Mouse (Mus musculus) gastrocnemius, adult 2 months (tissue): ENCODE measurements around the gene Ubtf. TPM values are rescaled to one million over a fixed set of nuclear protein-coding genes. Genes with fewer than 3 reads are reported as not detected.

Experiments
- DNase-seq: peaks from one replicate; pipeline ENCODE4 v3.0.0; 2022
- H3K27ac ChIP-seq: fragments of 200-600 bp; 2 replicates; pipeline ENCODE4 v1.8.1; 2022; ENCODE audit warnings: mild to moderate bottlenecking
- H3K4me3 ChIP-seq: fragments of 200-600 bp; 2 replicates; pipeline ENCODE4 v1.8.1; 2022; ENCODE audit warnings: mild to moderate bottlenecking, moderate library complexity
- CTCF ChIP-seq: fragments of 200-600 bp; IDR thresholded peaks from 2 replicates; pipeline ENCODE4 v1.8.1; 2022; ENCODE audit warnings: antibody characterized with exemption, mild to moderate bottlenecking, moderate library complexity
- intact Hi-C: fragments of 180-260 bp; cut with DNase I; formaldehyde crosslinking; loops from one replicate; pipeline ENCODE4 v1.15.1; 2025
- total RNA-seq, 2 experiments: library from RNA; stranded (reverse); gene quantifications; 2 replicates each; pipeline ENCODE4 v1.2.3; 2021

Ubtf gene
- total RNA-seq, 2 experiments from 2014 or later: 37.8 to 40.4 TPM

DNA sequence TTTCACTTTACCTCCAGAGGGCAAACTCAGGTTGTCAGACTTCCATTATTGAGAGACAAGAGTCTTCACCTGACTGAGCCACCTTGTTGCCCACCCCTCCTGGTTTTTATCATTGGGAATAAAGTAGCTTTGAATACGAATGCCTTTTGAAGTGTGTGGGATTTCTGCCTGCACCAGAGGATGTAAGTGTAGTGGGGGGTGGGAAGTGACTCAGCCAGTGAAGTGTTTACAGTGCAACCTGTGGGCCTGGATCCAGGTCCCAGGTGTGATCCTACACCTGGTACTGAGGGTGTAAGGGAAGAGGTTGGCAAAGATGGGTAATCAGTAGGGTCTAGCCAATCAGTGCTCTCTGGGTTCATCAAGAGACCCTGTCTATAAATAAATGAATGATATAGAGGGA, 4.0 kb upstream of the Ubtf start:
- TF ChIP-seq CTCF: no peak
- DNase-seq: no peak
- intact Hi-C loops: no loop called here
- no peak overlapping the region for H3K4me3 ChIP-seq
- no peak overlapping the region for H3K27ac ChIP-seq

DNA sequence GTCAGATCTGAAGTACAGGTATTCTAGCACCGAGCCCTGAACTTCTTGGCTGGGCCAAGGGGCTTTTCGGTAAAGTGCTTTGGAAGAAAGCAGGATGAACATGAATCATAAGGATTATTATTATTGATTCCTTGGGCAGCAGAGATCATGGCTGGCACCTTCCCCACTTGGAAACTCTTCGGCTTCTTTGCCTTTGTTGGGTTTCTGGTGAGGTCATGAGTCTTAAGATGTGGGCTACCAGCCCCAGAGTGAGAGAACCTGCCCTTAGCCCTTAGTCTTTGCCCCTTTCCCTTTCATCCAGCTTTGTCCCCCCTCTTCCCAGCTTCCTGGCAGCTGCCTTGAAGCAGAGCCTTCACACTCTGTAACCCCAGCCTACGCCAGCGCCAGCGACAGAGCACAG, 2.4 kb upstream of the Ubtf start:
- no peak overlapping the region for H3K4me3 ChIP-seq
- TF ChIP-seq CTCF: no peak
- DNase-seq: no peak
- intact Hi-C loops: no loop called here
- H3K27ac ChIP-seq: no peak overlapping the region

DNA sequence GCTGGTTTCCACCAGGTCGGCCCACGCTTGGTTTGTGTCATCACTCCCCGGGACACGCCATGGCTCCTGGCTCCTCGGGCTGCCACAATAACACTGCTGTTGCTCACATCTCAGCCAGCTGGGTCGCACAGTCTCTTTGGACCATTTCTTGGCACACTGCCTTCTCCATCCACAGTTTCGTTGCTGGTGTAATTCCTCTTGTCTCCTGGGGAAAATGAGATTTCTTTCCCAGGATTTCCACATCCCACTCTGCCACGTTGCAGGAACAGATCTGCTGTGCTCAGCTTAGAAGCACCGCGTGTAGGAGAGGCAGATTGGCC, 1.1 kb upstream of the Ubtf start:
- TF ChIP-seq CTCF: peak; percentile 7; the same call in 1 of the 2 replicates
- intact Hi-C loops: no loop called here
- peak; percentile 86 for DNase-seq
- H3K27ac ChIP-seq: peak overlapping the region; percentile 100
- peak overlapping the region; percentile 100 for H3K4me3 ChIP-seq

- Histone ChIP-seq H3K4me3 (peak overlapping the region; percentile 100), H3K27ac (peak overlapping the region; percentile 100)
- peak; percentile 92 for DNase-seq
- no peak for TF ChIP-seq CTCF
- intact Hi-C loops: loop anchor here (1.0 kb wide), 1 partner anchor 87 kb away; the partner anchor contains the start of gene Slc25a39
These were observed 571 bp upstream of the Ubtf start for GRCm38 (mm10) chr11:102319941-102320685.

GRCm38 (mm10) chr11:102318576-102319409, 749 bp downstream of the Ubtf start:
- intact Hi-C loops: loop anchor here (1.0 kb wide), 1 partner anchor 89 kb away; the partner anchor contains the start of gene Slc25a39
- peak; percentile 3; the same call in 1 of the 2 replicates for TF ChIP-seq CTCF
- H3K27ac ChIP-seq: peak overlapping the region; percentile 100
- DNase-seq: peak; percentile 85
- H3K4me3 ChIP-seq: peak overlapping the region; percentile 100

GRCm38 (mm10) chr11:102317901-102318575, 1.5 kb downstream of the Ubtf start:
- peak; percentile 89 for DNase-seq
- H3K4me3 ChIP-seq: peak overlapping the region; percentile 100
- intact Hi-C loops: no loop called here
- TF ChIP-seq CTCF: no peak
- peak overlapping the region; percentile 100 for H3K27ac ChIP-seq

DNA sequence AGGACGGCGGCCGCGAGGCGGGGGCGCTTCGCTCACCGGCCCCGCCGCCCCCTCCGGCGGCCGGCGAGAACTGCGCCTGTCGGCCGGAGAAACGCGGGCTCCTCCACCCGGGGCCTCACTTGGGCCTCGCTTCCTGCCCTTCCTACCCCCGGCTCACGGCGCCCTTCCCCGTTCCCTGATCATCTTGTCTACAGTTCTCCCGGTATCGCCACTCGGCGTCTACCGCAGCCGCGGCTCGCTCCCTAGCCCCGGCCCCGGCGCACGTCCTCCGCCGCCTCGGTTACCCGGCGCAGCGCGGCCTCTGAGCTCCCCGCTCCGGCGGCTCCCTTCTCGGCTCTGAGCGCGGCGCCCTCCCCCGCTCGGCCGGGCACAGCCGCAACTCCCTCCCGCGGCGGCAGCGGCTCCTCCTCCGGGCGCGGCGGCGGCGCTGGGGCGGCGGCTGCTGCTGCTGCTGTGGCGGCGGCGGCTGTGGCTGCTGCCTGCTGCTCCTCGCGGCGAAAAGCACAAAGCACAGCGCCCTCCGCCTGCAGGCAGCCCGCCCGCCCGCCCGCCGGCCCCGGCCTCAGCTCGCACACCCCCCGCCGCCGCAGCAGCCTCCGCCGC, 2.1 kb downstream of the Ubtf start:
- intact Hi-C loops: no loop called here
- H3K27ac ChIP-seq: peak overlapping the region; percentile 100
- DNase-seq: peak; percentile 85
- peak; percentile 45 for TF ChIP-seq CTCF
- peak overlapping the region; percentile 100 for H3K4me3 ChIP-seq

GRCm38 (mm10) chr11:102316572-102317297, 2.8 kb downstream of the Ubtf start:
- TF ChIP-seq CTCF: peak; percentile 3; the same call in 1 of the 2 replicates
- intact Hi-C loops: no loop called here

DNA sequence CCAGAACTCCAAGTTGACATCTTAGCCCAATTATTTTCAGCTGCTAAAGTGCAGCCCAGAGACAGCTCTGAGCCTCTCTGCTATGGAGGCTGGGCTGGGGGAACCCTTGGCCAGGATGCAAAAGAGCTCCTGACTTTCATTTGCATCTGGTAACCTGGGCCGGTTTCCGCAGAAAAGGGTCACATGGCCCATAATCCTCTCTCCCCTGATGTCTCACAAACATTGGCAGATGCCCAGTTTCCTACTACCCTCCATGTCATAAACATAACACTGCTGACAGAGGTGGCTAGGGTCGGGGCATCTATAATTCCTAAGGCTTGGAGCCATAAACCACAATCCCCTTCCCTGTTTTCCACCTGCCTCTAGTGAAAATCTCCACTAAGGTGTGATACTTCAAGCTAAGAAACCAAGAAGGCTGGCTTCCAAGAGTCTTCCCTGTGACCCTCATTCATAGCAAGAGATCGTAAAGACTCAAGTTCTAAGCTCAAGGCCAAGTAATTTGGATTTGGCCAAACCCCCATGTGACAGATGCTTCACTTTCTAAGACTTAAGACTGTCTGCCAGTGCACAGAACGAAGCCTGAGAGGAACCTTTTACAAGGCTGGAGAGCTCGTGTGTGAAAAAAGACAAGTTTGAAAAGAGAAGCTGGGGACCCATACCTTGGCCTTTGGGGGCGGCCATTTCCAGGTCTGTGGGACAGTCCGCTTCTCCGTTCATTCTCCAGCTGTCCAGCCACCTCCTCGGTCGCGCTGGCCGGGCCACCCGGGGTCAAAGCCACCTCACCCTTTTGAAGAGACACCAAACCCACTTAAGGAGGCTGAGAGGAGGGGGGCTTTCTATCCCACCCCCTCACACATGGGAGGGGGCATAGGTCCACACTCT, 3.6 kb downstream of the Ubtf start:
- intact Hi-C loops: no loop called here
- no peak for DNase-seq
- TF ChIP-seq CTCF: no peak

More at GRCm38 (mm10) chr11:102316572-102317297, 2.8 kb downstream of the Ubtf start:
- H3K27ac ChIP-seq: peak overlapping the region; percentile 100
- DNase-seq: peak; percentile 95
- peak overlapping the region; percentile 100 for H3K4me3 ChIP-seq

DNA sequence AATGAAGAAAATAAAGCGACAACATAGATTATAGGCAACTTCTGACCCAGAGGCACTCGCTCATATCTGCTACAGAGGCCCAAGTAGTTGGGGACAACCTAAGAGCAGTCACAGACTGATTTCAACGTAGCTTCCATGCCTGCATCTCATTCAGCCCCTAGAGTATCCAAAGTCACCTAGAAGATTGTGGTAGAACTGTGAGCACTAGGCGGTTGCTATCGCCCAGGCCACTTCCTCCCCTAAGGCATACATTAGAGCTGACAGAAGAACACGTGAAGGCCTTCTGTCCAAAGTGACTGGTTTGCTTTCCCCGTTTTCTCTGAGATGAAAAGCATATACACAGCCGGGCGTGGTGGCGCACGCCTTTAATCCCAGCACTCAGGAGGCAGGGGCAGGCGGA, 5.2 kb downstream of the Ubtf start:
- TF ChIP-seq CTCF: no peak
- DNase-seq: no peak
- intact Hi-C loops: no loop called here
- Histone ChIP-seq H3K4me3 (no peak overlapping the region), H3K27ac (no peak overlapping the region)

More for the DNA sequence above, 3.6 kb downstream of the Ubtf start:
- Histone ChIP-seq H3K27ac (peak overlapping the region; percentile 100), H3K4me3 (peak overlapping the region; percentile 100)

GRCm38 (mm10) chr11:102312586-102312985, 7.0 kb downstream of the Ubtf start:
- intact Hi-C loops: no loop called here
- H3K27ac ChIP-seq: no peak overlapping the region
- no peak for TF ChIP-seq CTCF
- no peak for DNase-seq
- no peak overlapping the region for H3K4me3 ChIP-seq
